In genomic region chr13:73265442-73265841, GRCm38 (mm10) we compare ENCODE assay signal across 7 mouse cellular contexts. TPM values are rescaled to one million over a fixed set of nuclear protein-coding genes. Genes with fewer than 3 reads are reported as not detected.
DNase-seq lines count a peak whose midpoint lies in the region; ATAC-seq and TF ChIP-seq lines count a peak whose summit lies in the region.

No protein-coding gene starts in this region.

- H3K9ac ChIP-seq in embryonic facial prominence, embryonic 12.5 days: no peak overlapping the region; the same call in 1 of the 2 replicates
- peak overlapping the region; percentile 17; the same call in 1 of the 2 replicates for H3K9ac ChIP-seq in intestine, embryonic 15.5 days
- H3K9ac ChIP-seq in midbrain, embryonic 13.5 days (replicated peaks): 0 out of 2 replicates have a peak overlapping the region, but pooled peaks have one; percentile 28

- H3K4me2 ChIP-seq in embryonic facial prominence, embryonic 12.5 days (replicated peaks): peak overlapping the region; percentile 40
- peak overlapping the region; percentile 67 for H3K4me2 ChIP-seq in intestine, embryonic 15.5 days (replicated peaks)
- H3K4me2 ChIP-seq in midbrain, embryonic 13.5 days (replicated peaks): peak overlapping the region; percentile 38

- no peak for TF ChIP-seq POLR2A in brain, embryonic 14.5 days (IDR thresholded peaks at IDR 0.05; ENCODE audit: borderline replicate concordance, extremely low read depth, insufficient read depth, insufficient read length, poor library complexity, severe bottlenecking)

- H3K27me3 ChIP-seq in embryonic facial prominence, embryonic 12.5 days: peaks cover 100% of the 10 kb centered on the region
- peaks cover 95% of the 10 kb centered on the region for H3K27me3 ChIP-seq in intestine, embryonic 15.5 days (replicated peaks)
- peaks cover 99% of the 10 kb centered on the region for H3K27me3 ChIP-seq in midbrain, embryonic 13.5 days

- H3K4me3 ChIP-seq in embryonic facial prominence, embryonic 12.5 days: peak overlapping the region; percentile 19
- peak overlapping the region; percentile 21 for H3K4me3 ChIP-seq in intestine, embryonic 15.5 days (replicated peaks)
- H3K4me3 ChIP-seq in midbrain, embryonic 13.5 days (replicated peaks): peak overlapping the region; percentile 15

- no peaks in the 10 kb centered on the region for H3K36me3 ChIP-seq in embryonic facial prominence, embryonic 12.5 days
- H3K36me3 ChIP-seq in intestine, embryonic 15.5 days: no peaks in the 10 kb centered on the region
- H3K36me3 ChIP-seq in midbrain, embryonic 13.5 days: no peaks in the 10 kb centered on the region

- WGBS in embryonic facial prominence, embryonic 12.5 days: 0% methylated on average over 28 of the region's 28 CpGs
- 2% methylated on average over 28 of the region's 28 CpGs for WGBS in intestine, embryonic 15.5 days
- WGBS in midbrain, embryonic 13.5 days: under 1% methylated on average over 28 of the region's 28 CpGs

- no peak overlapping the region for H3K27ac ChIP-seq in embryonic facial prominence, embryonic 12.5 days
- H3K27ac ChIP-seq in intestine, embryonic 15.5 days: no peak overlapping the region
- no peak overlapping the region for H3K27ac ChIP-seq in midbrain, embryonic 13.5 days

- peaks cover 14% of the 10 kb centered on the region for H3K4me1 ChIP-seq in embryonic facial prominence, embryonic 12.5 days
- H3K4me1 ChIP-seq in intestine, embryonic 15.5 days (replicated peaks): peaks cover 29% of the 10 kb centered on the region
- H3K4me1 ChIP-seq in midbrain, embryonic 13.5 days (replicated peaks): peaks cover 50% of the 10 kb centered on the region

- no peak for TF ChIP-seq CTCF in brain, embryonic 14.5 days (IDR thresholded peaks at IDR 0.05; ENCODE audit: borderline replicate concordance, extremely low read depth, insufficient read depth, insufficient read length)

- DNase-seq in brain, embryonic 14.5 days (ENCODE audit: low read depth): peak; percentile 44
- DNase-seq in layer of hippocampus, postnatal 14 days (ENCODE audit: low spot score in 2 of 2): no peak
- no peak for DNase-seq in layer of hippocampus, adult 9-11 months
- no peak for DNase-seq in gastrocnemius, postnatal 10 days

- no peak; the same call in 1 of the 2 replicates for ATAC-seq in embryonic facial prominence, embryonic 12.5 days (ENCODE audit: insufficient number of reproducible peaks, insufficient read depth, low FRiP score, low TSS enrichment)
- ATAC-seq in intestine, embryonic 15.5 days: peak; percentile 68
- peak; percentile 59 for ATAC-seq in midbrain, embryonic 13.5 days

- no peaks in the 10 kb centered on the region for H3K9me3 ChIP-seq in embryonic facial prominence, embryonic 12.5 days
- no peaks in the 10 kb centered on the region for H3K9me3 ChIP-seq in intestine, embryonic 15.5 days
- no peaks in the 10 kb centered on the region for H3K9me3 ChIP-seq in midbrain, embryonic 13.5 days

RNA-seq across cellular contexts. Expression of gene Irx4, which starts 5.2 kb away (rescaled TPM):
- 0.90 and 4.7 TPM in 2 replicates for polyA plus RNA-seq in brain, embryonic 14.5 days (2012; rRNA removed)
- 4.8 and 5.8 TPM in 2 replicates for polyA plus RNA-seq in embryonic facial prominence, embryonic 12.5 days (2016; fragmentation: Nextera tagmentation; extraction: Ambion mirVana)
- 0.26 and 0.47 TPM in 2 replicates for polyA plus RNA-seq in intestine, embryonic 15.5 days (2015; fragmentation: Nextera tagmentation; extraction: Ambion mirVana)
- 1.2 and 1.5 TPM in 2 replicates for polyA plus RNA-seq in midbrain, embryonic 13.5 days (2015; fragmentation: Nextera tagmentation; extraction: Ambion mirVana)
- not detected for total RNA-seq in layer of hippocampus, postnatal 14 days (2021)
- not detected for total RNA-seq in gastrocnemius, postnatal 10 days (2021)
